Mouse (Mus musculus): ENCODE data around the gene Higd1b. TPM values are rescaled to one million over a fixed set of nuclear protein-coding genes. Genes with fewer than 3 reads are reported as not detected.

The Higd1b gene
- 1.0 and 1.3 TPM in 2 replicates for polyA plus RNA-seq (2012; rRNA removed)

DNA sequence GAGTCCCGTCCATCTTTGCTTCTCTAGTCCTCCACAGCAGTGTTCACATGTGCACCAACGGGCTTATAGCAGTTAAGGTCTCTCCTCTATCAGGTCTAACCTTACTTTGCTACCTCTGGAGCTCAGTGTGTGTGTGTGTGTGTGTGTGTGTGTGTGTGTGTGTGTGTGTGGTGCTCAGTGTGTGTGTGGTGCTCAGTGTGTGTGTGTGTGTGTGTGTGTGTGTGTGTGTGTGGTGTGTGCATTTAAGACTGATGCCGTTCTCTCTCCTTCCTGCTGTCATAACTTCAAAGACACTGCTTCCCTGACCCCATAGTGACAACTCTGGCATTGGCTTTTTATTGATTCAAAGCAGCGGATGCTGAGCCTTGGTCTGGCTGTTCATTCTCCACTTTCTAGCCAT, at the start of gene Higd1b:
TSS of gene Higd1b (plus strand) at position 301 of the 400 bp plus-strand sequence.
- Histone ChIP-seq H3K4me3 (ENCODE audit: control insufficient read depth, low read depth, low read length) (no peak within 1 kb of the TSS), H3K27ac (ENCODE audit: control insufficient read depth, insufficient read depth, low read depth, low read length) (no peak within 1 kb of the TSS), H3K4me1 (ENCODE audit: control insufficient read depth, insufficient read depth, low read length) (no peaks in the 10 kb centered on the region), H3K27me3 (ENCODE audit: control insufficient read depth, insufficient read depth, low read length) (no peaks in the 10 kb centered on the region), H3K36me3 (ENCODE audit: control insufficient read depth, insufficient read depth, low read length) (peaks cover 8% of the 10 kb centered on the region)
- no peak for TF ChIP-seq POLR2A (IDR thresholded peaks at IDR 0.05; ENCODE audit: control insufficient read depth, low read depth, low read length)
- TF ChIP-seq CTCF (IDR thresholded peaks at IDR 0.05; ENCODE audit: control insufficient read depth, insufficient read depth, insufficient replicate concordance, low read depth, low read length): no peak

DNA sequence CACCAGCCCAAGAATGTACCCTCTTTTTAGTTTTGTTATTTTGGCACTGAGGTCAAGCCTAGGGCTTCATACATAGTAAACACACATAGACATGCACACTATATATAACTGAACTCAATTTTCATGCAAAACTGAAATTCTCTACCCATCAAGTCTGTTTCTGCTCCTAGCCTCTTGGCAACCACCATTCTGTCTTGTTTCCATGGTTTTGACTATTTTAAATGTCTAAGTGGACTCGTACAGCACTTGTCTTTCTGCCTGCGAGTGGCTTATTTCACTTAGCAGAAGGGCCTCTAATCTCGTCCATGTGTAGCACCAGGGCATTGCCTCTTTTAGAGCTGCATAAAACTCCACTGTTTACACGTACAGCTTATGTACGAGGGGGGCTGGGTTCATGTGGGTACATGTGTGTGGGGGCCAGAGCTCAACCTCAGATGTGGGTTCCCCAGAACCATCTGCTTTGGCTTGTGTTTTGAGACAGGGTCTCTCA, 47.9 kb upstream of the Higd1b start:
- no peak overlapping the region for H3K4me3 ChIP-seq (ENCODE audit: control insufficient read depth, low read depth, low read length)
- H3K27me3 ChIP-seq (ENCODE audit: control insufficient read depth, insufficient read depth, low read length): no peaks in the 10 kb centered on the region
- no peaks in the 10 kb centered on the region for H3K36me3 ChIP-seq (ENCODE audit: control insufficient read depth, insufficient read depth, low read length)
- H3K27ac ChIP-seq (ENCODE audit: control insufficient read depth, insufficient read depth, low read depth, low read length): no peak overlapping the region
- TF ChIP-seq POLR2A (IDR thresholded peaks at IDR 0.05; ENCODE audit: control insufficient read depth, low read depth, low read length) (no peak), CTCF (IDR thresholded peaks at IDR 0.05; ENCODE audit: control insufficient read depth, insufficient read depth, insufficient replicate concordance, low read depth, low read length) (no peak)
- no peaks in the 10 kb centered on the region for H3K4me1 ChIP-seq (ENCODE audit: control insufficient read depth, insufficient read depth, low read length)

DNA sequence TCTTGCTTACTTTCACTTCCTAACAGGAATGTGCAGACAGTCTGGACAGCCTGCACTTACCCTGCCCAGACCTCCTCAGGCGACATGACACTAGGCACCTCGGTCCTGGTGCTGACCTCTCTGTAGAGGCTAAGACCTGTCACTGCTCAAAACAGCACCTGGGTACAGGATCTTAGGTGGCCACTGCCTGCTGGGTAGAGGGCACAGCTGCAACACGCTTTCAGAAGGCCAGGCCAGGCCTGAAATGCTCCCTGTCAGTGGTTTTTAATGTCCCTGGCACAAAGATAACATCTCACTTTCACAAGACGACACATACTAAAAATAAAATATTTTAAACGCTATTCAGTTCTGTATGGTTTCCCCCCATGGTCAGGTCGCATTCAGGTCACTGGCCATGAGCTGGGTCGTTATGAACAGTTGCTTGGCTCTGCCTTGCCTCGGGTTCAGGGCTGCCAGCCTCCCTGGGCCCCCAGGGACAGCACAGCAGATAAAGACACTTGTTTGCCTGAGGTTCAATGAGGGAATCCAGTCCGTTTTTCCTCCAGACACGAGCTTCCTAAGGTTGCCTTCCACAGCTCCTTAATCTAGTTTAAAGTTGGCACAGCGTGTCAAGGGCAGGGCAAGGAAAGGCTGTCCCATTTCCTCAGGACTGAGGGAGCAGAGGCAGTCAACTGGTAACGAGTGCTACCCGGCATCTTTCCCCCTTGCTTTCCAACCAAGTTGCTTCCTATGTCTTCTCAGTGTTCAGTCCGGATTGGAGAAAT, 43.8 kb upstream of the Higd1b start:
- TF ChIP-seq POLR2A (IDR thresholded peaks at IDR 0.05; ENCODE audit: control insufficient read depth, low read depth, low read length) (no peak), CTCF (IDR thresholded peaks at IDR 0.05; ENCODE audit: control insufficient read depth, insufficient read depth, insufficient replicate concordance, low read depth, low read length) (no peak)
- Histone ChIP-seq H3K36me3 (ENCODE audit: control insufficient read depth, insufficient read depth, low read length) (no peaks in the 10 kb centered on the region), H3K27ac (ENCODE audit: control insufficient read depth, insufficient read depth, low read depth, low read length) (no peak overlapping the region), H3K4me1 (ENCODE audit: control insufficient read depth, insufficient read depth, low read length) (no peaks in the 10 kb centered on the region), H3K4me3 (ENCODE audit: control insufficient read depth, low read depth, low read length) (no peak overlapping the region), H3K27me3 (ENCODE audit: control insufficient read depth, insufficient read depth, low read length) (no peaks in the 10 kb centered on the region)

DNA sequence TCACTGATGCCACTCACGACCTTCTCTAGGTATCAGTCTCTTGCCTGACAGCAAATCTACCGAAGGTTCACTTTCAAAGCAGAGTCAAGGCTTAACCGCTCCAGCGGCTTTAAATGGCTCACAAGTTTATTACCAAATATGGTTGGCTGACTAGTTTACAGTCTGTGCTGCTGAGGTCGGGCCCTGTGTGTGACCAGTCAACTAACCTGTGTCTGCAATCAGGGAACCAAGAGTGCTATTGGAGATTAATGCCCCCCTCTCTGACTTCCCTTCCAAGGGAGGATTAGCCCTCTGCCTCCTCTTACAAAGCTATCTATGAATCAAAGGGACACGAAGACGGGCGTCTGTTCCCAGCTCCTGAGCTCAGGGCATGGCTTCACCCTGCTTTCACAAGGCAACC, 41.5 kb upstream of the Higd1b start:
- no peaks in the 10 kb centered on the region for H3K27me3 ChIP-seq (ENCODE audit: control insufficient read depth, insufficient read depth, low read length)
- no peaks in the 10 kb centered on the region for H3K4me1 ChIP-seq (ENCODE audit: control insufficient read depth, insufficient read depth, low read length)
- TF ChIP-seq CTCF (IDR thresholded peaks at IDR 0.05; ENCODE audit: control insufficient read depth, insufficient read depth, insufficient replicate concordance, low read depth, low read length): no peak
- TF ChIP-seq POLR2A (IDR thresholded peaks at IDR 0.05; ENCODE audit: control insufficient read depth, low read depth, low read length): no peak
- no peaks in the 10 kb centered on the region for H3K36me3 ChIP-seq (ENCODE audit: control insufficient read depth, insufficient read depth, low read length)
- H3K4me3 ChIP-seq (ENCODE audit: control insufficient read depth, low read depth, low read length): no peak overlapping the region
- H3K27ac ChIP-seq (ENCODE audit: control insufficient read depth, insufficient read depth, low read depth, low read length): no peak overlapping the region

DNA sequence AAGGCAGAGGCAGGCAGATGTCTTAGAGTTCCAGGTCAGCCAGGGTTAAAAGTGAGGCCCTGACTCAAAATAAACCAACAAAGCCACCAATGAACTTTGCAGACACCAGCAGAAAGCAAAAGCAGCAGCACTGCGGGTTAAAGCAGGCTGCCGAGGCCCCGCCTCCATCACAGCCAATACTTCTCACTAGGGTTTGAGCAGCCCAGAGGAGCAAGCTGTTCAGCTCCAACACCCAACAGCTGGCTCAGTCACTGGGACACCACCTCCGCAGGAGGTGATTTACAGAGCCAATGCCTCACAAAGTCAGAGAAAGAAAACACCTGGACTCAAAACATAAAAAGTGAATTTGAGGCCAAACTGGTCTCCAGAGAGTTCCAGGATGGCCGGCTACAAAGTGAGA, 32.2 kb upstream of the Higd1b start:
- Histone ChIP-seq H3K36me3 (ENCODE audit: control insufficient read depth, insufficient read depth, low read length) (peaks cover 2% of the 10 kb centered on the region; the same call in 1 of the 2 replicates), H3K4me3 (ENCODE audit: control insufficient read depth, low read depth, low read length) (no peak overlapping the region), H3K4me1 (ENCODE audit: control insufficient read depth, insufficient read depth, low read length) (no peaks in the 10 kb centered on the region), H3K27me3 (ENCODE audit: control insufficient read depth, insufficient read depth, low read length) (no peaks in the 10 kb centered on the region), H3K27ac (ENCODE audit: control insufficient read depth, insufficient read depth, low read depth, low read length) (no peak overlapping the region)
- TF ChIP-seq POLR2A (IDR thresholded peaks at IDR 0.05; ENCODE audit: control insufficient read depth, low read depth, low read length) (no peak), CTCF (IDR thresholded peaks at IDR 0.05; ENCODE audit: control insufficient read depth, insufficient read depth, insufficient replicate concordance, low read depth, low read length) (no peak)

GRCm38 (mm10) chr11:102808246-102808645, 27.4 kb upstream of the Higd1b start:
- Histone ChIP-seq H3K4me3 (ENCODE audit: control insufficient read depth, low read depth, low read length) (no peak overlapping the region), H3K36me3 (ENCODE audit: control insufficient read depth, insufficient read depth, low read length) (no peaks in the 10 kb centered on the region), H3K27me3 (ENCODE audit: control insufficient read depth, insufficient read depth, low read length) (no peaks in the 10 kb centered on the region), H3K4me1 (ENCODE audit: control insufficient read depth, insufficient read depth, low read length) (no peaks in the 10 kb centered on the region), H3K27ac (ENCODE audit: control insufficient read depth, insufficient read depth, low read depth, low read length) (no peak overlapping the region)
- TF ChIP-seq POLR2A (IDR thresholded peaks at IDR 0.05; ENCODE audit: control insufficient read depth, low read depth, low read length) (no peak), CTCF (IDR thresholded peaks at IDR 0.05; ENCODE audit: control insufficient read depth, insufficient read depth, insufficient replicate concordance, low read depth, low read length) (no peak)

DNA sequence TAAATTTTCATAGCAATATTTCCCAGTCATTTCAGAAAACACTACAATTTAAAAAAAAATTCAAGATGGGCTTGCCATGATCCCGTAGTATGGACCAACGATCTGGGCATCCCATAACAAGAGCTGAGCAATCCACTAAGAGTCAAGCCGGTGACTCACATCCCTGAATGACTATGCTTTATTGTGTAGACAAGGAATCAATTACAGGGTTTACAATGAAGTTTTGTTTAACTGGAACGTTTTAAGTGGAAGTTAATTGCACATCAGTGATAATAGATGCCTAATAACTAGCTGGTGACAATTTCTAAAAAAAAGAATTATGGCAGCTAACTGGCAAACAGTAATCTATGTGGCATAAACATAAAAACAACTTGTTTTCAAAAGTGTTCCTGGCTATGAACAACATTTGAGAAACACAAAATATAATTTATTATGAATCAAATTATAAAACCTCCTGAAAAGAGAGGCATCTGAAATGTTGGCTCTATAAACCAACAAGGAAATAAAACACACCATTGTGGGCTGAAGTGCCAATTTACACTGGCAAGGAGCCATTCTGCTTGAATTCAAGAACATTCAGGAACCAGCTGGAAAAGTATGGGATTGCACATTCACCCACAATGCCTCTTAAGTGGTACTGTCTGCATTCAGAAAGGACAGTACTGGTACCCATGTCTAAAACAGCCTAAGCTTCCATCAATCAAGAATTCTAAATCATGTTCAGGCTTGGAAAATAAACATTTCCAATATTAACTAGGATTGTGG, 24.7 kb upstream of the Higd1b start:
- TF ChIP-seq POLR2A (IDR thresholded peaks at IDR 0.05; ENCODE audit: control insufficient read depth, low read depth, low read length) (no peak), CTCF (IDR thresholded peaks at IDR 0.05; ENCODE audit: control insufficient read depth, insufficient read depth, insufficient replicate concordance, low read depth, low read length) (no peak)
- Histone ChIP-seq H3K27ac (ENCODE audit: control insufficient read depth, insufficient read depth, low read depth, low read length) (no peak overlapping the region), H3K36me3 (ENCODE audit: control insufficient read depth, insufficient read depth, low read length) (no peaks in the 10 kb centered on the region), H3K4me3 (ENCODE audit: control insufficient read depth, low read depth, low read length) (no peak overlapping the region), H3K4me1 (ENCODE audit: control insufficient read depth, insufficient read depth, low read length) (no peaks in the 10 kb centered on the region), H3K27me3 (ENCODE audit: control insufficient read depth, insufficient read depth, low read length) (no peaks in the 10 kb centered on the region)

All from testis, adult 2 months (tissue).